Mouse (Mus musculus): ENCODE measurements at regions not wholly inside any gene's neighbourhood (a gene's known extent, or its start where the extent isn't known, plus 50 kb on each side); places are given as distances from the start of the nearest gene placed in this dataset.
A peak's percentile ranks its signal among the peaks of the same experiment; 100 is the strongest.

DNA sequence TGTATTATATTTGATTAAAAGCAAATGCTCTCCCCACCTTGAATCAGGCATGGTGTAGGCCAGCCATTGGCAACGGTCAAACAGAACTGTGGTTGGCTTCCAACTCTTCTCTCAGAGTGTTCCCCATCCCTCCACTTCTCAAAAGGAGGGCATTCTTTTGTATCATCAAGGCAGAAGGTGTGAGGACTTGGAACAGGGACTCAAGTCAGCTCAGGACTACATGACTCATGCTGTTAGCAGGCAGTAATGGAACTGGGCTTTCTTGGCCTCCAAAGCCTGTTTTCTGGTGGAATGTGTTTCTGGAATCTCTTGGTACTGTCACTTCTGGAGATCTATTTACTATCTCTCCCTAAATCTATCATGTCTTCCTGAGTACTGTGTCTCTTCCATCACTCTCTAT, 216.3 kb upstream of the Slc30a5 start:
- no peak for DNase-seq (ENCODE audit: low spot score in 2 of 2)

DNA sequence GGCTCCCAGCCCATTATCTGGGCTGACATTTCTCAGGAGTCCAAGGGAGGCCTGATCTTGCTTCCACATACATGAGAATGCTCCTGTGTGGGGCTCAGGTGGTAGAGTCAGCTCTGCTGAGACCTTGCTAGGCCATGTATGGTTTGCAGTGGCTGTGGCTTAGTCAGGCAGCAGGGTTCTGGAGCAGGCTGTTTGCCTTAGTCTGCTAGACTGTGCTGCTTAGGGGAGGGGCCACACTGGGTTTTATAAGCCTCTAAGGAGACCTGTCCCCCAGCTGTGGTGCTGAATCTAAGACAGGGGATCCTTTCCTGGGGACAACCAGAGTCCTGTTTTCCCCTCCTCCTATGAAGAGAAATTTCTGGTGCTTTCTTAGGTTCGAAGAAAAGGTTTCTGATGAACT, 199.4 kb upstream of the Slc30a5 start:
- DNase-seq (ENCODE audit: low spot score in 2 of 2), result no peak

DNA sequence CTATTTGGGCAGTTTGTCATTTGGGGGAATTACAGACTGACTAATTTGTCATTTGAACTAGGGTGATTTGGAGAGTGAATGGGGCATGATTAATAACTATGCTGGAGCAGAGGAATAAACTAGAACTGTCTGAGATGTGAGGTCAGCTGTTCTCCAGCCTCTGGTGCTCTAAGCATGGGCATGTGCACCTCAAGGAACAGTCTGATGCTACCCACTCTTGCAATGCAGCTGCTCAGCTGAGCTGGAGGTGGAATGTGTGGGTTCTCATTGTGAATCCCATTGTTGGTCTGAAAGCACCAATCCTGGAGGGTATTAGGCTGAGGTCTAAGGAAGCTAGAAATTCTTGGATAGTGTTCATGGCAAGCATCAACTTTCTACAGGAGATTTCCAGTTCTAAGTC, 192.8 kb upstream of the Slc30a5 start:
- DNase-seq (ENCODE audit: low spot score in 2 of 2), result no peak

DNA sequence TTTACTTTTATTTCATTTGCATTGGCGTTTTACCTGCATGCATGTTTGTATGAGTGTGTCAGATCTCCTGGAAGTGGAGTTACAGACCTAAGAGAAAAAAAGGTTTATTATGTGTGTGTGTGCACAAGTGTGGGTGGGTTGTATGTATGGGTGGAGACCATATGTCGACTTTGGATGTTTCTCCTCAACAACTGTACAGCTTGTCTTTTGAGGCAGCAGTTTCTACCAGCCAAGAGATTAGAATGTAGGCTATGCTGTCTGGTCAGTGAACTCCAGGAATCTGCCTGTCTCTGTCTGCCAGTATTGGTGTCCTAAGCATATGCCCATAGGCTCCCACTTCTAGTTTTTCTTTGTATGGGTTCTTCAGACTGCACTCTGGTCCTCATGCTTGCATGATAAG, 192.3 kb upstream of the Slc30a5 start:
- peak; percentile 7 to 21 for DNase-seq (ENCODE audit: low spot score in 2 of 2)

DNA sequence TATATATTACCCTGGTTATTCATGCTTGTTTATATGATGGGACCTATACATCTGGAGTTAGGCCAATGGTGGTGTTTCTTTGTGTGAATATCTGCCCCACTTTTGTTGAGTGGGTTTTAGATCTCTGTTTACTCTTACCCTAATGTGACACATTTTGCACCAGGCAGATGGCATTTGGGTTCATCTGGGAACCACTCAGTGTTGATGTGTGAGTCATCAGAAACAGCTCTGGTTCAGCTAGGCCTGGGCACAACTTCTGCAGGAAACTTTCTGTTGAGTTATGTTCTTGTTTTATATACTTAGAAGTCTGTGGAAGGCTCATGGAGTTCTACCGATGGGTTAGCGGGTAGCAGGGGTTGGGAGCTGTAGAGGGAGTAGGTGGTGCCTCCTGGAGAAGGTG, 191.7 kb upstream of the Slc30a5 start:
- peak in 1 of 2 experiments; percentile 44 for DNase-seq (ENCODE audit: low spot score in 2 of 2)

DNA sequence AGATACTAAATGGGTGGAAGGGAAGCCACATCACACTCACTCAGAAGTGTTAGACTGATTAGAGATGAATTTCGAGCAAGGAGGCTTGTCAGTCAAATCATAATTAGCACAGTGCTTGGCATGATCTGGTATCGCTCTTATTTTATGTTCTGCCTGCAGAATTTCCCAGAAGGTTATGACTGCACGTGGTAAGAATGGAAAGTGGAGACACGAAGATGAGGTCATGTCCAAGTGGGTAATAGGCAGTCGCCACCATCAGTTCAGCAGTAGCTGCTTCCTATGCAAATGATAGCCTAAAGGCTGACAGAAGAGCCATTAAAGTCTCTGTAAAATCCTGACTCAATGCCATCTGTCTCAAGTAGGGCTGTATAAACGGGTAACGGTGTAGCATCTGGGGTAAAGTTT, 186.0 kb upstream of the Slc30a5 start:
- no peak for DNase-seq (ENCODE audit: low spot score in 2 of 2)

DNA sequence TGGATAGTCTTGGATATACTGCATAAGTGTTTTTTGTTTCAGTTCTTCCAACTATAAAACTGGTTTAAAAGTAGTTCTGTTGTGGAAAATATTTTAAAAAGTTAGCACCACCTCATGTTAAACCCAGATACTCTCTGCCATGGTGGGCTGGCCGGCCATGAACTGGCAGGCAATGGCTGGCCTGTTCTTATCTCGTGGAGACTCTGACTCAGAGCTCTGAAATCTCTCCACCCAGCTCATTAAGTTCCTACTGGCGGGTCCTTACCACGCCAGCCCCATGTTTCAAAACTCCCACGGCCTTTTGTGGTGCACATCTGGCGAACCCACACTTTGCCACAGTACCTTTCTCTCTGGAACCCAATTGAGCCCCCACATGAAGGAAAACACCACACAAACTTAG, 183.8 kb upstream of the Slc30a5 start:
- DNase-seq (ENCODE audit: low spot score in 2 of 2), result no peak

DNA sequence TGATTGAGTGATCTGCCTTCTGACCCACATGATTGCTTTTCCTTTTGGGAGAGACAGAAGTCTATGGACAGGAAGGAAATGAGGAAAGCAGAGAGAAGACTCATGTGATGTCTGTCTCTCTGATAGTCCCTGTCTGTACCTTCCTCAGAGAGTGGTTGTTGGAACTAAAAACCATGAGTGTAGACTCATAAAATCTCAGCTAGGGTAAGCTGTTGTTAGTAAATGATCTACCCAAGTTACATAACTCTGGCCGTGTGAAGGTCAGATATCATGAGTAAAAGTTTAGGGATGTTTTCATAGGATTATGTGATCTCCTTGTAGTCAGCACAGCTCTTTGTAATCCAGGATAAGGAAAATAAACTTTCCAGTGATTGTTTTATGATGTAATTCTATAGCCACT, 183.0 kb upstream of the Slc30a5 start:
- no peak for DNase-seq (ENCODE audit: low spot score in 2 of 2)

DNA sequence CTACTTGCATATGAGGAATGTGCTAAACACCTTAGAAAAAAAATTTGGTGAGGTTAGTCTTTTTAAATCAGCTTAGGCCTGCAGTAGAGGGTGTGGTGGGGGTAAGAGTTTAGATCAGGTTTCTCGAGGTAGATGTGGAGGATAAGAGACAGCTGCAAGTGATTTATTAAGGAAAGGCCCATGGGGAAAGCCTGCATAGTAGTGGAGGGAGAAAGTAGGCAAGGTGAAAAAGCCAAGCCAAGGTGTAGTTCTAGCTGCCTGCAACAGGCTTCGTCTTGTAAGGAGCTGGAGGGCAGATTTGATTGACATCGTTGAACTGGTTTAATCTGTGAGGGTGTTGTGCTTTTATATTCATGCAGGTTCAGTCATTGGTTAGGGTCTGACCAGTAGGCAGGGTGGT, 182.2 kb upstream of the Slc30a5 start:
- DNase-seq (ENCODE audit: low spot score in 2 of 2), result no peak

DNA sequence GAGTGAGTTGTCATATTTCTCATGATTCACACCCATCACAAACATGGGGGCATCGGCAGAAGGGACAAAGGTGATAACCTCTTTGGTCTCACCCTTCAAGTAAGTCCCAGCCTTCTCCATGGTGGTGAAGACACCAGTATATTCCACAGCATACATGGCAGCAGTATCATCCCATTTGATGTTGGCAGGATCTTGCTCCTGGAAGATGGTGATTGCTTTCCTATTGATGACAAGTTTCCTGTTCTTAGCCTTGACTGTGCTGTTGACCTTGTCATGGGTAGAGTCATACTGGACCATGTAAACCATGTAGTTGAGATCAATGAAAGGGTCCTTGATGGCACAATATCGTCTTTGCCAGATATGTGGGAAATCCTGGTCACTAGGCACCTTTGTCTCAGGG, 180.4 kb upstream of the Slc30a5 start:
- DNase-seq (ENCODE audit: low spot score in 2 of 2), result no peak

DNA sequence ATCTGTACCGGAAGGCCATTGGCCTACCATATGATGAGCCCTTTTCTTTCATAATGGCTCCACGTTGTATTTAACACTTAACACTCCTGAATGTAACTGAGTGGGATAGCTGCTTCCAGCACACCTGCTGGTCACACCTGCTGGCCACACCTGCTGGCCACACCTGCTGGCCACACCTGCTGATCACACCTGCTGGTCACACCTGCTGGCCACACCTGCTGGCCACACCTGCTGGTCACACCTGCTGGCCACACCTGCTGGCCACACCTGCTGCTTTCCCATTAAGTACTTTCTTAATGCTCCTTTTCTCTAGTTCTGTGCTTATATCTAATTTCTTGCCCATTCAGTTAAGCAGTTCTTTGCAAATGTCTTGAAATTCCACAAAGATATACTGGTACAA, 157.4 kb upstream of the Slc30a5 start:
- no peak for DNase-seq (ENCODE audit: low spot score in 2 of 2)

DNA sequence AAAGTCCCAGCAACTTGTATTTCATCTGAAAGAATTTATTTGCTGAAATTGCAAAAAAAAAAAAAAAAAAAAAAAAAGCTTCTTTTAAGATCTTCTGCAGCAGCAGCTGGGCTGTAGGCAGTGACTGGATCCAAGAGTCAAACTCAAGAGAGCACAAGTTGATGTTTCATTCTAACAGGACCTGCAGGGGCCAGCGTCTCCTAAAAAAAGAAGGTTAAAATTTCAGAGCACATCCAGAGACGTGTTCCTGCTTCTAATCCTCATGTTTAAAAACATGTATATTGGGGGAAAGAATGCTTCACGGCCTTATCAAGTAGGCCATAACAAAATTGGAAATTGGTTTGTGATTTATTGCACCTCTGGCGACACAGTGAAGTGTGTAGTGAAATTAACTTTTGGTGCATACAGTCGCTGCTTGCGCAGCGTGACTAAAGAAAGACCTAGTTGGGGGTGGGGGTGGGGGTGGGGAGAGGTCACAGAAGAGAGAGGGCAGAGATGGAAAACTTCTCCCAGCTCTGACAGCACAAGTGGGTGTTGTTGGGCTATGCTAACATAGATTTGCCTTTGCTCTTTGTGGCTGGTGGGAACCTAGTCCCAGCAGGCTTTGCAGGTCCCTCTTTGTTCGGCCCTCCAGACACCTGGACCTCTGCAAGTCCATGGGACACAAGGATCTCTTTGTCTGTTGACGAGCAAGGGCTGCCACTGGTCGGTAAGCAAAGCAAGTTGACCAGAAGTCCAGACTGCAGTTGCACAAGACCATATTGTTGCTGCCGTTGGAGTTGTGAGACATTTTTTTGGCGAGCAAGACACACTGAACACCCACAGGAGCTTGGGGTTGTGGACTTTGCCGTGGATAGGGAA, 155.7 kb upstream of the Slc30a5 start:
- DNase-seq (ENCODE audit: low spot score in 2 of 2), result no peak

DNA sequence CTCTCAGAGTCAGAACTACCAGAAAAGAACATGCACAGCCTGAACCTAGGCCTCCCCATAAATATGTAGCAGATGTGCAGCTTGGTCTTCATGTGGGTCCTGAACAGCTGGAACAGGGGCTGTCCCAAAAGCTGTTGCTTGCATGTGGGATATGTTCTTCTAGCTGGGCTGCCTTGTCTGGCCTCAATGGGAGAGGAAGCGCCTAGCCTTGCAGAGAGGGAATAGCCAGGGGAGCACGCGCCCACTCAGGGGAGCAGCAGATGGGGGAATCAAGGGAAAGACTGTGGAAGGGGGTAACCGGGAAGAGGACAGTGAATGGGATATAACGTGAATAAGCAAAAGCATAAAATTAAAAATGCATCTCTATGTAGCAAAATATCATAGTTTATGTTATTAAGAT, 154.9 kb upstream of the Slc30a5 start:
- DNase-seq (ENCODE audit: low spot score in 2 of 2), result no peak

DNA sequence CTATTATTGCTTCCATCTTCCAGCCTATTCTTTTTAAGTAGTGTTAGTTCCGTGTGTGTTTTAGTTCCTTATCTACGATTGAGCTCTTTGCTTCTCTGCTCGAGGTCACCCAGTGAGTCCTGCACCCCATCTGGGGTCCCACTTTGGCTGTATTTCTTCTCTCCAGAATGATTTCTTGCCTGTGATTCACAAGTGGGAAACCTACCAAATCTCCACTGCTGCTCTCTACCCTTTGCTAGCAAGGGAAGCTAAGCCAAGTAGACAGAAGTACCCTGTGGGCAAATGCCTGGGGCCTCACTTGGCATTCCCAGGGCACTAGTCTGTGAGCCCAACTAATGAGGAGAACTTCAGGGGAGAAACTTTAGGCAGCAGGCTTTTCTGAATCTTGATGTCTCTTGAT, 142.5 kb upstream of the Slc30a5 start:
- DNase-seq (ENCODE audit: low spot score in 2 of 2), result no peak

DNA sequence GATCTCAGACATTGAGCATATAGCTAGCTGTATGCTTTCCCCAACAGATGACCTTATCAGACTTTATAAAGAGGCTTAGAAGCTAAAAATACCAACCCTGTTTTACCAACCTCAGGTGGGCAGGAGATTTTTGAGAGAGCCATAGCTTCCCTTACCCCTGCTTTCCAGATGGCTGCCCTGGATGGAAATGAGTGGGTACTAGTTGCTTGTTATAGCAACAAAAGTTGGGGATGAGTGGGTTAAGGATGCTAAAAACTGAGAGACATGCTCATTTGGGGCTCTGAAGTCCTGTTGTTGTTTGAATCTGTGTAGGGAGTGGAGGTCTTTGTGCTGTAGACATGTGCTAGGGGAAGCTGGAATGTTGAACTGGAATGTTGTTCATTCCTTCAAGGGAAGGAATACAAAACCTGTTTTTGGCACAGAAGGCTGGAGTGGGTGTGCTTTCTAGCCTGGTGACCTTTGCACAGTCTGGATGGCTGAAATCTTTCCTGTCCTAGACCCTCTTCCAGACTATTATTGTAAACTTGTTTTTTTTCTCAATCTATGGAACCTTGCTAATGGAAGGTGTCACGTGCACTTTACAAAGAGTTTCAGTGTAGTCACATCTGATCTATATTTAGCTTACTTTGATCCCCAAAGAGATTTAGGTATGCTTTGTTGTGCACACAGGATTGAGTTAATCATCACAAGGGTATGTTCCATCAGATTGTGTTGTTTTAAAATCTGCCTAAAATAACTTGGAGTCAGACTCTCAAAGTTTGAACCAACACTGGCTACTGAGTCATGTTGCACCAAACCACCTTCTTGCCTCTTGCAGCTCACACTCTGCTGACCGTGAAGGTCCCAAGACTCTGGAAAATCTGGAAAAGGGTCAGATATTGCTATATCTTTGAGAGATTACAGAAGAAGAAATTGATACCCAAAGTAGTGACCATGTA, 138.1 kb upstream of the Slc30a5 start:
- DNase-seq (ENCODE audit: low spot score in 2 of 2), result no peak

DNA sequence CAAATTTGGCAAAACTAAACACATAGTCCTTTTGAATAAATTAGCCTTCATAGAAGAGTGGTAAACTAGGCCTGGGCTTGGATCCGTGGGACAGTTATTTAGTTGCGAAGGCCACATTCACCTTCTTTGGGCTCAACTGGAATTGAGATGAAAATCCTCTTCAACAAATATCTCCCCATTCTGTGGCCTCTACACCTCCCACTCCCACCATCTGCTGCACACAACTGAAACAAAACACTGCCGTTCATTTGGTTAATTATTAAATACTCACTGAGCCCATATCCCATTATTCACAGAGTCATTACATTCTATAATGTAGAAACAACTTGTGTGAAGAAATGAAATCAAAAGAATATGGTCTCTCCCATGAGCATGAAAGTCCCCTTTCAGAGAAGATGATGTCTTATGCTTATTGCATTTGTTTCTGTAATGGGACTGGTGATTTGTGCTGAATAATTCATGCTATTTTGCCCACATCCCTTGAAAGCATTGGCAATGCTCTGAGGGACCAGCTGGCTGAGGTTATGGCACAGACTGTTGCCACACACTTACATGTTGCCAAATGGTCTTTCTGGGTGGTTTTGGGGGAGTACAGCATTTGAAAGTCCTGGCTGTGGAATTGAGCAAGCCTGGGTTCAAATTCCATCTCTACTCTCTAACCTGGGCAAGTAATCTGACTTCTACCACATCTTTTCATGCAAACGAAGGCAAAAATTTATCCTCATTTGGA, 129.7 kb upstream of the Slc30a5 start:
- peak in 1 of 2 experiments; percentile 22 for DNase-seq (ENCODE audit: low spot score in 2 of 2)

DNA sequence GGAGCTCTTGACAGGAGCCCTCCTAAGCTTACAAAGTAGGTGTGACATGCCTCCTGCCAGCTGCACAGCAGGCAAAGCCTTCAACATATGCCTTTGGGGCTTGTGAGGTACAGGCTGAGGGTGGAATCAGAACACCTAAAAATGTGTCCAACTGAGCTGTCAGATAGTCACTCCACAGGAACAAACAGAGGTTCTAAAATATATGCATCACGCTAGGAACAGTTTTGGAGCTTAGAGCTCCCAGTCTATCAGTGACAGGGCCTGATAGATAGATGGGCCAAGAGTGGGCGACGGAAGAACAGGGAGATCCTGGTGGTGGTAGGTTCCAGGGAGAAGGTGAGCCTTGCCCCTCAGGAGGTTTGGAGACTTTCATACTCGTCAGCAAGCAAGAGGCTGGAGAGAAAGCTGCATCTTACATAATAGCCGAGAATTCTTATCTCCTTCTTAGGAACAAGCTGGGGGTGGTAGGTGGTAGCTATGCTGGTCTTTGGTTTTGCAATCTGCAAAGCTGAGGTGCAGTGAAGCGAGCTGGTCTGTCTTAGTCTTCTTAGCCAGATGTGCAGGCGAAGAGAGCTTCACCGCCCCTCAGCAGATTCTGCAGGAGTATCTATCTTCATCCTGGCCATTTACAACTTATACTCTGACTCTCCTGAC, 121.5 kb upstream of the Slc30a5 start:
- peak; percentile 54 to 68 for DNase-seq (ENCODE audit: low spot score in 2 of 2)

DNA sequence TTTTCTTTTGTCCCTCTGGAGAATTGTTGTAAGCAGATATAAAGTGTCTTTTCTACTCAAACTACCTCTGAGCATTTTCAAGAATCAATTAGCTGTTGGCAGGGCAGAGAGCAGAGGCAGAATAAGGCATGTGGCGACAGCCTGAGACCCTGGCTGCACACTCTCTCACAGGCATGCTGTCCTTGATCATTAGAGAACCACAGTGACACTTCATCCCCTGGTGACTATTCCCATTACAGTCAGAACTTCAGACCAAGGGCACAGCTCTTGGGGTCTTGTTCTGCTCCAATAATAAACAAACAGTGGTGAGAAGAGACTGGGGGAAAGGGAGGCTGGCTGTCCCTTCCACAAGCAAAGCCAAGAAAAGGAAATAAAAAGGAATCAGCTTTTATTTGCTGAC, 120.9 kb upstream of the Slc30a5 start:
- DNase-seq (ENCODE audit: low spot score in 2 of 2), result no peak

DNA sequence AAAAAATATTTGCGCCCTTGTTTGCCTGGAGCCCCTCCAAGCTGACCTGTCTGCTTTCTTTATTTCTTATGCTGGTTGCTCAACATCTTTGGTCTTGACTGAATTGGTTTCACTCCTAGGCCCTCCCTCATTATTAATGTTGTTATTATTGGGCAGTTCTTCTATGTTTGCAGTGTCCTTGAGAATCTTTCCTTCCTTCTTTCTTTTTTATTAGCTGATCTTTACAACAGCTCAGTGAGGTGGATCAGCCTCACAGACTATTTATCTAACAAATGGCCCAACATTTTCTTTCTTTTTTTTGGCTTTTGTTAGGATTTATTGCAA, 117.9 kb upstream of the Slc30a5 start:
- no peak for DNase-seq (ENCODE audit: low spot score in 2 of 2)

DNA sequence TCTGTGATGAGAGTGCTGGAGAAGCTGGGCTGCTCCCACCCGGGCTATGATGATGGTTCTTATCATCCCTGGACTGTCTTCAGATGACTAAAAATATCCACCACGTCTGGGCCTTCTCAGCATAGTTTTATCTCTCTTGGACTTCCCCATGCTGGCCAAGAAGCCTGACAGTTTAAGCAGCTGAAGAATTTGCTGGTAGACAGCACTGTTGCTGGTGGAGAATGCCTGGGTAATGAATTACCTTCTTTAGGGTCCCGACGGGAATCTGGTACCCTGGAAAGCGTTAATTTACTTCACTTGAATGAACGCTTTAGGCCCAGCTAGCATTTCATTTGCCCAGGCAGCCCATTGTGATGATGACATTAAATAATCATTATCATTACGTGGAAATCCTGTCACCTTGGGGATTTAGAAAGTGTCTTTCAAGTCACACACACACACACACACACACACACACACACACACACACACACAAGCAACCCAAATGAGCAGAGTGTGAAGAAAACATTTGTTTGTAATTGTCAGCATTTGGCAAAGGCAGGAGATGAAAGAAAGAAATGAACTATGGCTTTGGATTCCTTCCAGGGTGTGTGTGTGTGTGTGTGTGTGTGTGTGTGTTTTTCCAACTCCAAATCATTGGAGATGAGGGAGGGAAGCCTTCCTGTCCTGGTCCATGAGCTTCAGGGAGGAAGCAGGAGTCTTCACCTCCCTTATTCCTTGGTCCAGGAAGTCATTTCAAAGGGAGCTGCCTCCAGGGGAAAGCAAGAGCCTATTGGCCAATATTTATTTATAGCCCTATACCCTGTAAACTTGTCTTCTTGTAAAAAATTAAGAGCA, 117.3 kb upstream of the Slc30a5 start:
- no peak for DNase-seq (ENCODE audit: low spot score in 2 of 2)

Data from left cerebral cortex, adult 18-20 months (tissue).